Mouse (Mus musculus) erythroid progenitor cell, adult 5-6 weeks (primary cell): ENCODE results near the gene AW209491. TPM values are rescaled to one million over a fixed set of nuclear protein-coding genes. Genes with fewer than 3 reads are reported as not detected.

Experiments
- ATAC-seq: replicated peaks from 2 replicates; pipeline ENCODE4 v1.8.0; 2016; ENCODE audit warnings: moderate number of reproducible peaks, mild to moderate bottlenecking, moderate TSS enrichment, inconsistent platforms; ENCODE audit not compliant: poor library complexity, low FRiP score, severe bottlenecking
- total RNA-seq, 2 experiments: library from RNA; stranded (forward) in 1 of 2; stranded (reverse) in 1 of 2; fragments of 150-400 nt in 1 of 2; fragments of 186-747, 209-891 nt in 1 of 2; gene quantifications; 2 replicates each; pipeline versions ENCODE4 v1.2.3 to v1.2.4; 2015 to 2017; ENCODE audit warnings: low replicate concordance in 2 of 2

Gene AW209491
- total RNA-seq (2015; ENCODE audit: low replicate concordance) = 0.72 and 4.2 TPM in 2 replicates
- total RNA-seq (2017; ENCODE audit: low replicate concordance) = 0.68 and 3.7 TPM in 2 replicates

DNA sequence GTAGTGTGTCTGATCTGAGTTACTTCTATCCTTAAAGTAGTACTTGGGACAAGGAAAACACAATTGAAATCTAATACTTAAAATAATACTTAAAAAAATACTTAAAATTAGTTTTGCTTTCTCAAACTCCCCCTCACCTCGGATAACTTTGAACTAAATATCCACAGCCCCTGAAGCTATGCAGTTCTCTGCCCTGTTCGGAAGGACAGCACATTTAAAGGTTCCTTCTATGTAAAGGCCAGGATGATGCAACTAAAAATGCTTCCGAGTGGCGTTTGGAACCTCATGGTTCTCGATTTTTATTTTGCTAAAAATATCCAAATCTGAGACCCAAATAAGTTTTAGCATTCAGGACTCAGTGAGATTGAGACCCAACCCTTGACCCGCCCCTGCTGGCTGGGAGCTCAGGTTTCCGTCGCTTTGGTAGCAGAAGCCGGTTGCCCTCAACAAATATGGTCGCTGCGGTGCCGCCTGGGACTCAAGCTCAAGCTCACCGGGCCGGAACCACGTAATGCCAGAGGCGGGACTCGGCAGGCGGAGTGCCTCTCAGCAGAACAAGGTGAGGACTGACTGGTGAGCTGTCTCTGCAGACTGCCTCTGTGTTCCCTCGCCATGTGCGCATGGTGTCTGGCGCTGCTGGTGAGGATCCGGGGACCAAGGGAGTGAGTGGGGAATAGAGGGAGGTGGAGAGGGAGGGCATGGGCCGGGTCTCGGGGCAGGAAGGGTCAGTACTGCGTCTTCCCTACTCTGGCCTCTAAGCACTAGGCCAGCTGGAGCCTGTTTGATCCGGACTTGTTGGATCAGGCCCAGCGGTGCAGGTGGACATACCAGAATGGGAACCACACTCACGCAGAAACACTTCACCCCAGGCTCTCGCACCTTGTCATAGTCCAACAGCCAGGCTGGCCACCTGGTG, at the start of gene AW209491:
AW209491 (plus strand) TSS at position 429 of the 916 bp plus-strand sequence.
- ATAC-seq = peak; percentile 88

GRCm38 (mm10) chr13:14580392-14580791, 49.6 kb upstream of the AW209491 start:
- no peak for ATAC-seq

DNA sequence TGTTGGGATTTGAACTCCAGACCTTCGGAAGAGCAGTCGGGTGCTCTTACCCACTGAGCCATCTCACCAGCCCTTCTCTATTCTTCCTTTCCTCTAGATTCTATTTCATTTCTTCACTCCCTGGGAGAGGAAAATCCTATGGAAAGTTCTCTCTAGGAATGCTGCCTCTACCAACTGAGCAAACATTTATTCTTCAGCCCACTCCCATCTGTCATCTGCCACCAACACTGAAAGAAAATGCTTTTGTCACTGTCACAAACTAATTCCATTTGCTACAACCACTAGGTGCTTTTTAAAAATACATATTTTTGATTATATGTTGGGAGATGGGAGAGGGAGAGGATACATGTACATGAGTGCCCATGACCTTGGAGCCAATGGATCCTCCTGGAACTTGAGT, 27.2 kb upstream of the AW209491 start:
- ATAC-seq = no peak

GRCm38 (mm10) chr13:14607616-14608015, 22.3 kb upstream of the AW209491 start:
- no peak for ATAC-seq

- ATAC-seq = no peak
Measured at GRCm38 (mm10) chr13:14612463-14612862, 17.5 kb upstream of the AW209491 start.

- ATAC-seq = peak; percentile 97
Measured at GRCm38 (mm10) chr13:14612926-14613529, 16.9 kb upstream of the AW209491 start, which contains the start of the genes Mrpl32 and Psma2. TSS of gene Mrpl32 (minus strand) at chr13:14613165. TSS of gene Psma2 (plus strand) at chr13:14613240.

- ATAC-seq = no peak
Measured at GRCm38 (mm10) chr13:14613553-14613952, 16.4 kb upstream of the AW209491 start.

GRCm38 (mm10) chr13:14618724-14619123, 11.2 kb upstream of the AW209491 start:
- ATAC-seq = peak; percentile 86

DNA sequence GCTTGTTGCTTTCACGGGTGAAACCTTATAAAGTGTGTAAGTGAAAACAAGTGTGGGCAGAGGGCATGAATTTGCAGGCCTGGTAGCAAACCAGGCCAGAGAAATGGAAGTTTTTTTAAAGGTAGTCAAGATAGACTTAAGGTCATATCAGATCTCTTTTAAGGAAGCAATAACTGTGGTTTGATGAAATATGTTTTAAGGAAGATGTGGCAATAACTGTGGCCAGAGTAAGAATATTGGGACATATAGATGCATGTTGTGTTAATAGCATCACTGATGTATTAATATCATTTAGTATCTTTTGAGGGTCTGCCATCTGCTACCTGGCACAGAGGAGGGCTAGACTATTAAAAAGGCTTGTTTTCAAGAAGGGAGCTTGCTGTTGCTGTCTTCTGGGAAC, 10.0 kb downstream of the AW209491 start:
- ATAC-seq = no peak

DNA sequence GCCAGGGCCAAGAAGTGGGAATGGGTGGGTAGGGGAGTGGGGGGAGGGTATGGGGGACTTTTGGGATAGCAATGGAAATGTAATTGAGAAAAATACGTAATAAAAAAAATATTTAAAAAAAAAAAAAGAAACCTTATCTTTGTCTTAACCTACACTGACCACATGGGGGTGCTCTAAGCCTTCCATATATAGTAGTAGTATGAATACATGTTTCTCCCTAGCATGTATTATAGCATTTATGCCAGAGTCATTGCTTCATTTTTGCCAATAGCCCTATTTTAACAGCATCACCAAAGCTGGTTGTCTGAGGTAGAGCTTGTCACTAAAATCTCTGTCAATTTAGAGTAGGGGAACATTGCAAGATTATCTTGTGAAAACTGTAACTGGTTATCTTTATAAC, 19.3 kb downstream of the AW209491 start:
- no peak for ATAC-seq

DNA sequence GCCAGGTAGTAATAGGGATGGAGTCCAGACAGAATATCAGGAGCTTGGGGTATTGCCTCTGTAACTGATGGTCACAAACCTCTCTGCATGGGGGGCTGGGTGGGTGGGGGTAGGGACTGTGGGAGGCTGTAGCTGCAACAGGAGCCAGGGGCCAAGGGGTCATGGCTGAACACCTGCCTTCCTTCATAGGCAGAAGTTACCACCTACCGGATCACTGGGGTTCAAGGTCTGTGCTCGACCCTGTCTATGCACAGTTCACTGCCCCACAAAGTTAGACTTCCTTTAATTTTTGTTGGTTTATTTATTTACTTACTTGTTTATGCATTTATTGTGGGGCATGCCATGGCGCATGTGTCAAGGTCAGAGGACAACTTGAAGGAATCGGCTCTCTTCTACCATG, 37.2 kb downstream of the AW209491 start:
- no peak for ATAC-seq

DNA sequence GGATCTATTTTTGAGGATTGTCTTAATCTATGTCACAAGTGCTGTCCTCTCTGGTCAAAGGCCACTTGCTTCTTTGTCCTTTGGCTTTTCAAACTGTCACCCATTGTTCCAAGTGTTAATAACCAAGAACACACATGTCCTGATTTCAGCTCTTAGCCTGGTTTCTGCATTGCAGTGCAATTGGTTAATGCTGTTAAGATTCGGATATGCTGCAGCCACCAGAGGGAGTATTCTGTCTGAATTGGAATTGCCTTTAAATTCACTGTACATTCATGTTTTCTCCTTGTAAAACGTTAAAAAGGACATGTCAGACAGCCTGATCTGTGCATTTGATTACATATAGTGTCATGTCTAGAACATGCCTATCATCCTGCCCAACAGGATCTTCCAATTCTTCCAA, 40.4 kb downstream of the AW209491 start:
- ATAC-seq = no peak

Other genes starting within 250 kb of the AW209491 start
- gene Hecw1, start 106.9 kb upstream of the AW209491 start, total RNA-seq (2015; ENCODE audit: low replicate concordance) = not detected in 2 replicates
- not detected in 2 replicates for gene Hecw1, start 106.9 kb upstream of the AW209491 start, total RNA-seq (2017; ENCODE audit: low replicate concordance)
- gene Mrpl32, start 17.0 kb upstream of the AW209491 start, total RNA-seq (2015; ENCODE audit: low replicate concordance) = 10.1 and 50.5 TPM in 2 replicates
- 18.2 and 37.0 TPM in 2 replicates for gene Mrpl32, start 17.0 kb upstream of the AW209491 start, total RNA-seq (2017; ENCODE audit: low replicate concordance)
- gene Psma2, start 16.9 kb upstream of the AW209491 start, total RNA-seq (2015; ENCODE audit: low replicate concordance) = 62.0 and 77.1 TPM in 2 replicates
- 24.4 and 53.7 TPM in 2 replicates for gene Psma2, start 16.9 kb upstream of the AW209491 start, total RNA-seq (2017; ENCODE audit: low replicate concordance)